Mouse (Mus musculus): ENCODE measurements around the gene Pknox1.

- TF ChIP-seq CTCF (IDR thresholded peaks at IDR 0.05; ENCODE audit: extremely low read depth, insufficient read depth, low read length) (no peak), POLR2A (IDR thresholded peaks at IDR 0.05; ENCODE audit: extremely low read depth, insufficient read depth, low read length) (no peak)
Observed at GRCm38 (mm10) chr17:31520895-31521294, 43.6 kb upstream of the Pknox1 start.

All from cortical plate, adult 2 months (tissue).